Mouse (Mus musculus): ENCODE measurements around the gene Parp4. TPM values are rescaled to one million over a fixed set of nuclear protein-coding genes. Genes with fewer than 3 reads are reported as not detected.

The Parp4 gene
- total and polyA plus RNA-seq, 2 experiments from 2014 or later, result 7.3 to 10.1 TPM

DNA sequence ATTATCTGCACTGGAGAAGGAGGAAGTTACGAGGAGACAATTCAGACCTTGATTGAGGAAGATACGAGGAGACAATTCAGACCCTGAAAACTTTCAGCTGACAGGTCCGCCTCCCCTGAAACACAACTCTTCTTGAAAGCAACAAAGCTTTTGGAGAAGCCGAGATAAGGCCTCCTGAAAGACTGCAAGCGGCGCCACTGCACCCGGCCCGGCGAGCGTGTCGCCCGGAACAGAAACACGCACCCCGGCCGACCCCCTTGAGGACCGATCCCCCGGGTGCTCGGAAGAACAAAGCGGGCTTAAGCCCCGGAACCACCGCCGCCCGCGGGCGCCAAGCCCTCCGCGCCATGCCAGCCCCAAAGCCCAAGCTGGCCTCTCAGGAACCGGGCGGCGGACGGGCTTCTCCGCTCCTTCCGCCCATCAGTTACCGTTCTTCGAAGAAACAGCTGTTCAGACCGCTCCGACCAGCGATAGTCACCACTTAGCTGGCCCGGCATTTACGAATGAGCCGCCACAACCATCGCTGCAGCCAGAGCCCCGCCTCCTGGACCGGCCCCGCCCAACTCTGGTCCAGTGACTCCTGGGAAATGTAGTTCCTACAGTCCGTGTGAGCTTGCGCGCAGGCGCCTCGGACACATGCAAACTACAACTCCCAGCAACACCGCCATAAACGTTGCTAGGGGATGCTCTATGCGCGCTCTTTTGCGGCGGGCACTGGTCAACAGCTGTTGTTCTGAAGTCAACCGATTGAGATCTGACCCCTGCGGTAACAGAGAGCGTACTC is 3.9 kb upstream of the Parp4 start:
- Histone ChIP-seq H3K4me3 (ENCODE audit: low read depth, low read length) (peak overlapping the region; percentile 85), H3K4me2 (ENCODE audit: low read depth, low read length) (peak overlapping the region; percentile 90), H3K36me3 (replicated peaks; ENCODE audit: control insufficient read depth, insufficient read depth, low read length) (no peaks in the 10 kb centered on the region), H3K9ac (replicated peaks; ENCODE audit: low read depth, low read length) (peak overlapping the region; percentile 69), H3K9me3 (replicated peaks; ENCODE audit: control insufficient read depth, low read length) (no peaks in the 10 kb centered on the region), H3K4me1 (ENCODE audit: control insufficient read depth, insufficient read depth) (peaks cover 7% of the 10 kb centered on the region), H3K27me3 (ENCODE audit: control insufficient read depth, insufficient read depth, low read length) (no peaks in the 10 kb centered on the region), H3K27ac (ENCODE audit: low read depth) (peak overlapping the region; percentile 50)
- peak; percentile 97 for ATAC-seq (ENCODE audit: insufficient read depth, low read depth)
- TF ChIP-seq CTCF (IDR thresholded peaks at IDR 0.05; ENCODE audit: low read depth) (0 out of 2 replicates have a peak, but pooled peaks have one; percentile 3), EP300 (IDR thresholded peaks at IDR 0.05; ENCODE audit: low read depth) (no peak)
- WGBS, result under 1% methylated on average over 59 of the region's 59 CpGs
- peak; percentile 97 for DNase-seq (ENCODE audit: low spot score)

DNA sequence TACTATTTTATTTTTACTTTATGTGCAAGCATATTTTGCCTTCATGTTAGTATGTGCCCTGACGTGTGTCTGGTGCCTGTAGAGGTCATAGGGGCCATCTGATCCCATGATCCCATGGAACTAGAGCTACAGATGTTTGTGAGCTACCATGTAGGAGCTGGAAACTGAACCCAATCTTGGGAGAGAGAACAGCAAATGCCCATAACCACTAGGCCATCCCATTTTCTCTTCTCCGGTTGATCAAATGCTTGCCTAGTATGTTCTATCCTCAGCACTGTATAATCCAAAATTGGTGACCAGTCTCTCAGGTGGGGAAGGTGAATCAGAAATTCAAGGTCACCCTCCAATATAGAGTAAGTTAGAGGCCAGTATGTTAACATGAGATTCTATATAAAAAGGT is 2.9 kb upstream of the Parp4 start:
- DNase-seq (ENCODE audit: low spot score) (no peak), ATAC-seq (ENCODE audit: insufficient read depth, low read depth) (no peak)
- Histone ChIP-seq H3K36me3 (replicated peaks; ENCODE audit: control insufficient read depth, insufficient read depth, low read length) (peaks cover 6% of the 10 kb centered on the region; the same call in 1 of the 2 replicates), H3K4me2 (ENCODE audit: low read depth, low read length) (peak overlapping the region; percentile 90), H3K27me3 (ENCODE audit: control insufficient read depth, insufficient read depth, low read length) (no peaks in the 10 kb centered on the region), H3K4me1 (ENCODE audit: control insufficient read depth, insufficient read depth) (peaks cover 8% of the 10 kb centered on the region), H3K27ac (ENCODE audit: low read depth) (no peak overlapping the region), H3K9me3 (replicated peaks; ENCODE audit: control insufficient read depth, low read length) (no peaks in the 10 kb centered on the region), H3K9ac (replicated peaks; ENCODE audit: low read depth, low read length) (no peak overlapping the region; the same call in 1 of the 2 replicates), H3K4me3 (ENCODE audit: low read depth, low read length) (0 out of 2 replicates have a peak overlapping the region, but pooled peaks have one; percentile 85)
- WGBS, result 73% methylated on average over 2 of the region's 2 CpGs
- TF ChIP-seq CTCF (IDR thresholded peaks at IDR 0.05; ENCODE audit: low read depth), result no peak
- TF ChIP-seq EP300 (IDR thresholded peaks at IDR 0.05; ENCODE audit: low read depth), result no peak

DNA sequence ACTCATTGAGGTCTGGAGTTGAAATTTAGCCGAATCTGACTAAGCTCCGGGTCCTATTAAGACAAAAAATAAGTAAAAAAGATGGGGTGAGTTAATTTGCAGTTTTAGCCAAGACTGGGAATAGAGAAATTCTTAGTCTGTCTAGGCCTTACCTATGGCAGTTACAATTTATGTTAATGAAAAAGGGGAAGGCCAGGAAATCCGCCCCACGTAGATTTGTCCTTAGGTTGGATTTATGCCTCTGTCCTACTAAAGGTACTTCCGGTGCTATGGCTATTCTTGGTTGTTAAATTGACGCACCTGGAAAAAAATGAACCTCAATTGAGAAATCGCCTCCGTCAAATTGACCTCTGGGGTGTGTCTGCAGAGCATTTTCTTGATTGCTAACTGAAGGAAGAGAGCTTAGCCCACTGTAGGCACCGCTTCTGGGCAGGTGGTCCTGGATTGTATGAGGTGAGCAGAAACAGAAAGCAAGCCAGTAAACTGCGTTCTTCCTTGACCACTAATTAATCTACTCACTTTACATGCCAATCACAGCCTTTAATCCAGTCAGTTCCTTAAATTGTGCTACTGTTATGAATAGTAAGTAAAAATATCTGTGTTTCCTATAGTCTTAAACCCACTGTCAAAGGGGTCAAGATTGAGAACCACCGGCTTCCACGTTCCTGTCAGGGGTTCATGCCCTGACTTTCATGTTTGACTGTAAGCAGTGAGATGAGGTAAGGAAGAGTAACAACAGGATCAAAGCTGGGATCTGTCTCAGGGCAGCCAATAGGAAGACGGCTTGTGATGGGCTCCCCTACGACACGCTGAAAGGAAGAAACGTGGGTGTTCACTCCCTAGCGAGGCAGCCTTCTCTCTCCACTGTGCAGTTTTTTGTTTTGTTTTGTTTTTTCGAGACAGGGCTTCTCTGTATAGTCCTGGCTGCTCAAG is 816 bp downstream of the Parp4 start:
- Histone ChIP-seq H3K36me3 (replicated peaks; ENCODE audit: control insufficient read depth, insufficient read depth, low read length) (peaks cover 14% of the 10 kb centered on the region), H3K4me1 (ENCODE audit: control insufficient read depth, insufficient read depth) (peaks cover 12% of the 10 kb centered on the region), H3K27me3 (ENCODE audit: control insufficient read depth, insufficient read depth, low read length) (no peaks in the 10 kb centered on the region), H3K9me3 (replicated peaks; ENCODE audit: control insufficient read depth, low read length) (no peaks in the 10 kb centered on the region), H3K4me2 (ENCODE audit: low read depth, low read length) (peak overlapping the region; percentile 64), H3K9ac (replicated peaks; ENCODE audit: low read depth, low read length) (peak overlapping the region; percentile 67), H3K27ac (ENCODE audit: low read depth) (peak overlapping the region; percentile 80), H3K4me3 (ENCODE audit: low read depth, low read length) (peak overlapping the region; percentile 75)
- 58% methylated on average over 18 of the region's 18 CpGs for WGBS
- ATAC-seq (ENCODE audit: insufficient read depth, low read depth) (no peak), DNase-seq (ENCODE audit: low spot score) (no peak)
- TF ChIP-seq EP300 (IDR thresholded peaks at IDR 0.05; ENCODE audit: low read depth) (no peak), CTCF (IDR thresholded peaks at IDR 0.05; ENCODE audit: low read depth) (no peak)

DNA sequence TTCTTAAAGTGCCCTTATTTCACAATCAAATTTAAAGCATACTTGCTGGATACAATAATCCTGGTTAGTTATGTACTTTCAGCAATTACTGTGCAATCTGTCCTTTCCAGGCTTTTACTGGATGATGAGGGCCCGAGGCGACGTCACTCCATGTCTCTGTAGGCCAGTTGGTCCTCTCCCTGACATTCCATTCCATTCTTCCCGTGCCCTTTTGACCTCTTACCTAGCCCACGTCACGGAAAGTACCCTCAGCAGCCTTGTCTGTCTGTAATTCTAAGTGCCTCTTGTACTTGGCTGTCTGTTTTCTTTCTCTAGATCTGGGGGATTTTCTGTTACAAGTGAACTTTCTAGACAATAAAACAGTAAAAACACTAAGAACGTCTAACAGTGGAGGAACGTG is 3.6 kb downstream of the Parp4 start:
- H3K4me1 ChIP-seq (ENCODE audit: control insufficient read depth, insufficient read depth), result peaks cover 12% of the 10 kb centered on the region
- no peak overlapping the region for H3K27ac ChIP-seq (ENCODE audit: low read depth)
- no peak for DNase-seq (ENCODE audit: low spot score)
- ATAC-seq (ENCODE audit: insufficient read depth, low read depth), result no peak
- H3K9me3 ChIP-seq (replicated peaks; ENCODE audit: control insufficient read depth, low read length), result no peaks in the 10 kb centered on the region
- H3K4me2 ChIP-seq (ENCODE audit: low read depth, low read length), result no peak overlapping the region
- peaks cover 14% of the 10 kb centered on the region for H3K36me3 ChIP-seq (replicated peaks; ENCODE audit: control insufficient read depth, insufficient read depth, low read length)
- H3K27me3 ChIP-seq (ENCODE audit: control insufficient read depth, insufficient read depth, low read length), result no peaks in the 10 kb centered on the region
- no peak overlapping the region for H3K4me3 ChIP-seq (ENCODE audit: low read depth, low read length)
- 41% methylated on average over 8 of the region's 8 CpGs for WGBS
- no peak overlapping the region for H3K9ac ChIP-seq (replicated peaks; ENCODE audit: low read depth, low read length)
- TF ChIP-seq CTCF (IDR thresholded peaks at IDR 0.05; ENCODE audit: low read depth) (no peak), EP300 (IDR thresholded peaks at IDR 0.05; ENCODE audit: low read depth) (no peak)

DNA sequence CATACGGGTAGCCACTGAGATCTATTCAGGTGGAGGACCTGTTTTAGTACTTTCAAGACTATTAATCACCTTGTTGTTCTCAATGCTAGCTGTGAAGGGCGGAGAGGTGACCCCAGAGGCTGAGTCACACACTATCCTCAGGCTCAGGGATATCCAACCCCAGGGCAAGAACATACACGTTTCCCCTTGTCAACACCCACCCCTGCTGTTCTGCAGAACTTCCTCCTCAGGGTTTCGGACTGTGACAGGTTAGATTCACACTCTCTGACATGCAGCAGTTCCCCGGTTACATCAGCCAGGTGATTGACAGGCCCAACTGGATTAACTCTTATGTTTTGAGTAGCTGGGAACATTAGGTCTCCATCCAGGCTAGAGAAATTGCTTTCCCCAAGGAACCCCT is 5.7 kb downstream of the Parp4 start:
- Histone ChIP-seq H3K27ac (ENCODE audit: low read depth) (peak overlapping the region; percentile 73), H3K4me3 (ENCODE audit: low read depth, low read length) (no peak overlapping the region), H3K27me3 (ENCODE audit: control insufficient read depth, insufficient read depth, low read length) (no peaks in the 10 kb centered on the region), H3K4me1 (ENCODE audit: control insufficient read depth, insufficient read depth) (peaks cover 9% of the 10 kb centered on the region; the same call in 1 of the 2 replicates), H3K4me2 (ENCODE audit: low read depth, low read length) (no peak overlapping the region), H3K36me3 (replicated peaks; ENCODE audit: control insufficient read depth, insufficient read depth, low read length) (peaks cover 35% of the 10 kb centered on the region), H3K9ac (replicated peaks; ENCODE audit: low read depth, low read length) (no peak overlapping the region), H3K9me3 (replicated peaks; ENCODE audit: control insufficient read depth, low read length) (no peaks in the 10 kb centered on the region)
- no peak for TF ChIP-seq EP300 (IDR thresholded peaks at IDR 0.05; ENCODE audit: low read depth)
- TF ChIP-seq CTCF (IDR thresholded peaks at IDR 0.05; ENCODE audit: low read depth), result no peak
- peak; percentile 81 for ATAC-seq (ENCODE audit: insufficient read depth, low read depth)
- 27% methylated on average over 5 of the region's 5 CpGs for WGBS
- peak; percentile 52 for DNase-seq (ENCODE audit: low spot score)

All from heart, postnatal 0 days (tissue).